Mouse (Mus musculus): Measurements from ENCODE around the gene Irx5. TPM values are rescaled to one million over a fixed set of nuclear protein-coding genes. Genes with fewer than 3 reads are reported as not detected.

The Irx5 gene
- polyA plus RNA-seq, 1 experiment from 2014 or later = 7.7 TPM

DNA sequence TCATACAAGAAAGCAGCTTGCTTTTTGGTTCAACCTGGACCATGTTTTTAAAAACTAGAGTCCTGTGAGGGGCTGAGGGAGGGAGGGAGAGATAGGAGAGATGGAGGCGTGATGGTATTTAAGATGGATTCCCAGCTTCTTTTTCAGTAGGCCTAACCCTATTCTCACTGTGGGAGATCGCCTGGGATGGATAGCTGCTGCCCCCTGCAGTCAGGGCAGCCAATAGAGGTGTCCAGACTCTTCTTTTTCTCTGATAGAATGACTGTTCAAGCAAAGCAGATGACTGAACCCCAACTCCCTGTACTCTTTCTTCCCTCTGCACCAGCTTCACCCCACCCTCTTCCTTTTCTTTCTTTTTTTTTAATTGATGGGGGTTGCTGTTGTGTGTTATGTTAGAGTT, 23.1 kb downstream of the Irx5 start:
- ATAC-seq (replicated peaks; ENCODE audit: insufficient number of reproducible peaks, insufficient read depth, low FRiP score, low read depth) = no peak
- peaks cover 15% of the 10 kb centered on the region for H3K27me3 ChIP-seq
- H3K9ac ChIP-seq = no peak overlapping the region
- H3K4me3 ChIP-seq = no peak overlapping the region
- H3K27ac ChIP-seq = no peak overlapping the region
- H3K36me3 ChIP-seq = no peaks in the 10 kb centered on the region
- H3K4me1 ChIP-seq (replicated peaks) = no peaks in the 10 kb centered on the region
- H3K4me2 ChIP-seq = no peak overlapping the region
- H3K9me3 ChIP-seq (replicated peaks) = no peaks in the 10 kb centered on the region
- WGBS = 50% methylated on average over 2 of the region's 2 CpGs

GRCm38 (mm10) chr8:92387893-92388292, 30.5 kb downstream of the Irx5 start:
- Histone ChIP-seq H3K4me1 (replicated peaks) (no peaks in the 10 kb centered on the region), H3K27ac (no peak overlapping the region), H3K9ac (no peak overlapping the region), H3K9me3 (replicated peaks) (no peaks in the 10 kb centered on the region), H3K4me2 (no peak overlapping the region), H3K27me3 (0 out of 2 replicates have a peak, but pooled peaks cover 3% of the 10 kb centered on the region), H3K36me3 (no peaks in the 10 kb centered on the region), H3K4me3 (no peak overlapping the region)
- no peak for ATAC-seq (replicated peaks; ENCODE audit: insufficient number of reproducible peaks, insufficient read depth, low FRiP score, low read depth)
- 78% methylated on average over 4 of the region's 4 CpGs for WGBS

DNA sequence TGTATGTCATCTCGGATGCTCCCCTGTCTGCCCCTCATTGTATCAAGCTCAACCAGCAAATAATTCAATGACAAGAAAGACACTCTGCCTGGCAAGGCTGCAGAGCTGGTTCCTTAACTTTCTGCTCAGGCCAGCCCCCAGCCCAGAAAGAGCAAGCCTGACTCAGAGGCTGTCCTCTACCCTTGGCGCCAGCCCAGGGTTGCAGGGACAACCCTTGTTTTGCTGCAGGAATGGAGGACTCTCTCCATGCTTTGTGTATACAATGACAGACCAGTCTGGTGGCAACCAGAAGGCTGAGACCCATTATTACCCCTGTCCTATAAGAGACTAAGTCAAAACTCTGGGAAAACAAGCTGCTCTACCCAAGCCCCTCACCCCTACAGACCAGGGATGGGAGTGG, 46.8 kb downstream of the Irx5 start:
- no peaks in the 10 kb centered on the region for H3K27me3 ChIP-seq
- WGBS = 69% methylated on average over 2 of the region's 2 CpGs
- H3K4me2 ChIP-seq = no peak overlapping the region
- no peak overlapping the region for H3K9ac ChIP-seq
- no peak overlapping the region for H3K27ac ChIP-seq
- H3K4me1 ChIP-seq (replicated peaks) = no peaks in the 10 kb centered on the region
- H3K36me3 ChIP-seq = no peaks in the 10 kb centered on the region
- no peaks in the 10 kb centered on the region for H3K9me3 ChIP-seq (replicated peaks)
- ATAC-seq (replicated peaks; ENCODE audit: insufficient number of reproducible peaks, insufficient read depth, low FRiP score, low read depth) = no peak
- H3K4me3 ChIP-seq = no peak overlapping the region

DNA sequence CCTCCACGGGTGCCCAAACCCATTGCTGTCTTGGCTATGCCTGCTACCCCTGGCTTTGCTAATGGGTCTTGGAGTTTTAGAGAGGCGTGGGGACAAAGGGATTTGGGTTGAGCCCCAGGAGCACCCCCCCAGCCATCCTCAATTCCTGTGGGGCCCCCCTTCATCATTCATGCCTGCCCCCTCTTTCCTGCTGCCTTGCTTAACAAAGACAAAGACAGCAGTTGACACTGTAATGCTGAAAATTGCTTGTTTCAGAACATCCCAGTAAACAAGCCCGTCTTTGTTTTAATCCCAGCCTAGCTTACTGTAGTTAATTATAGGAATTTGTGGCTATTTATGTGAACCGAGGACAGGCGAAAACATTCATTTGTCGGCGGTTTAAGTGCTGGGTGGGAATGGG, 50.7 kb downstream of the Irx5 start:
- no peak for ATAC-seq (replicated peaks; ENCODE audit: insufficient number of reproducible peaks, insufficient read depth, low FRiP score, low read depth)
- H3K4me3 ChIP-seq = no peak overlapping the region
- no peaks in the 10 kb centered on the region for H3K36me3 ChIP-seq
- no peak overlapping the region for H3K4me2 ChIP-seq
- H3K4me1 ChIP-seq (replicated peaks) = no peaks in the 10 kb centered on the region
- H3K9ac ChIP-seq = no peak overlapping the region
- 74% methylated on average over 7 of the region's 7 CpGs for WGBS
- H3K27me3 ChIP-seq = no peaks in the 10 kb centered on the region
- no peak overlapping the region for H3K27ac ChIP-seq
- no peaks in the 10 kb centered on the region for H3K9me3 ChIP-seq (replicated peaks)

- H3K9ac ChIP-seq = no peak overlapping the region
- 60% methylated on average over 6 of the region's 6 CpGs for WGBS
- no peaks in the 10 kb centered on the region for H3K36me3 ChIP-seq
- no peak overlapping the region for H3K4me3 ChIP-seq
- H3K4me2 ChIP-seq = no peak overlapping the region
- peaks cover 4% of the 10 kb centered on the region; the same call in 1 of the 2 replicates for H3K27me3 ChIP-seq
- ATAC-seq (replicated peaks; ENCODE audit: insufficient number of reproducible peaks, insufficient read depth, low FRiP score, low read depth) = no peak
- H3K9me3 ChIP-seq (replicated peaks) = no peaks in the 10 kb centered on the region
- H3K27ac ChIP-seq = no peak overlapping the region
- no peaks in the 10 kb centered on the region for H3K4me1 ChIP-seq (replicated peaks)
Measured at GRCm38 (mm10) chr8:92413583-92413982, 56.2 kb downstream of the Irx5 start.

GRCm38 (mm10) chr8:92420666-92421065, 63.2 kb downstream of the Irx5 start:
- H3K4me1 ChIP-seq (replicated peaks) = no peaks in the 10 kb centered on the region

More at GRCm38 (mm10) chr8:92420666-92421065, 63.2 kb downstream of the Irx5 start:
- H3K4me3 ChIP-seq = no peak overlapping the region
- no peaks in the 10 kb centered on the region for H3K36me3 ChIP-seq
- no peak overlapping the region for H3K27ac ChIP-seq
- peaks cover 4% of the 10 kb centered on the region; the same call in 1 of the 2 replicates for H3K27me3 ChIP-seq
- WGBS = 54% methylated on average over 7 of the region's 7 CpGs
- no peak overlapping the region for H3K4me2 ChIP-seq
- H3K9ac ChIP-seq = no peak overlapping the region
- no peaks in the 10 kb centered on the region for H3K9me3 ChIP-seq (replicated peaks)
- no peak for ATAC-seq (replicated peaks; ENCODE audit: insufficient number of reproducible peaks, insufficient read depth, low FRiP score, low read depth)

All from heart, embryonic 15.5 days (tissue).